Mouse (Mus musculus): ENCODE data around the gene Kctd6. TPM values are rescaled to one million over a fixed set of nuclear protein-coding genes. Genes with fewer than 3 reads are reported as not detected.
"Not testable (repeated sequence)": the region's sequence is repeated elsewhere in the genome, so short reads cannot be mapped to it uniquely, and the experiment has no call there.

Kctd6 gene
- total RNA-seq (2014; rRNA removed) (15.2 and 21.1 TPM in 2 replicates), polyA plus RNA-seq (2015; fragmentation: Nextera tagmentation; extraction: Ambion mirVana) (41.8 and 42.2 TPM in 2 replicates)

DNA sequence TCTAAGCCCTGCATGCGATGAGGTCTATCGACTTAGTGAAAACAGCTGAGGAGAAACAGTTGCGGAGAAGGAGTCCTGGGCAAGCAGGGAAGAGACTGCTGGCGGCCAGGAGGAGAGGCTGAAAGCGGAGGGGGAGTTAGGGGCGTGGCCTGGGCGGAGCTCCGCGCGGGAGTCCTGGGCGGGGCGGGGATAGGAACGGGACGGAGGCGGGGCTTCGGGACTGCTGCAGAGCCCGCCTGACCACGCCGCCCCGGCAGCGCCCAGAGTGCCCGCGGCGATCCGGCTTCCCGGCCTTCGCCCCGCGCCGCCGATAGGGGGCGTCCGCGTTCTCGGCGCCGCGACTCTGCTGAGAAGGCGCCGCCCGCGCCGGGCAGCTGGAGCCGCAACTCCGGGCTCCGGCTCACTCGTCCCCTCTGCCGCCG is at the start of gene Kctd6:
Gene Kctd6, plus strand, starts transcription at position 338 of the 422 bp plus-strand sequence.
- H3K9me3 ChIP-seq (ENCODE audit: low read length) = no peaks in the 10 kb centered on the region
- no peaks in the 10 kb centered on the region for H3K36me3 ChIP-seq (ENCODE audit: insufficient read depth, low read length)
- peak within 1 kb of the TSS; percentile 98 for H3K27ac ChIP-seq
- H3K4me1 ChIP-seq (ENCODE audit: insufficient read depth, low read length) = peaks cover 23% of the 10 kb centered on the region
- peak within 1 kb of the TSS; percentile 93 for H3K9ac ChIP-seq (replicated peaks; ENCODE audit: low read length)
- H3K4me2 ChIP-seq (ENCODE audit: low read depth, low read length) = peak within 1 kb of the TSS; percentile 75
- DNase-seq (ENCODE audit: low spot score) = peak; percentile 97
- ATAC-seq = peak; percentile 97
- peak; percentile 28; the same call in 1 of the 2 replicates for TF ChIP-seq CTCF (IDR thresholded peaks at IDR 0.05; ENCODE audit: low read depth)
- H3K4me3 ChIP-seq (ENCODE audit: low read length) = peak within 1 kb of the TSS; percentile 73
- 0% methylated on average over 13 of the region's 49 CpGs for WGBS
- no peaks in the 10 kb centered on the region for H3K27me3 ChIP-seq (ENCODE audit: insufficient read depth, low read length)

DNA sequence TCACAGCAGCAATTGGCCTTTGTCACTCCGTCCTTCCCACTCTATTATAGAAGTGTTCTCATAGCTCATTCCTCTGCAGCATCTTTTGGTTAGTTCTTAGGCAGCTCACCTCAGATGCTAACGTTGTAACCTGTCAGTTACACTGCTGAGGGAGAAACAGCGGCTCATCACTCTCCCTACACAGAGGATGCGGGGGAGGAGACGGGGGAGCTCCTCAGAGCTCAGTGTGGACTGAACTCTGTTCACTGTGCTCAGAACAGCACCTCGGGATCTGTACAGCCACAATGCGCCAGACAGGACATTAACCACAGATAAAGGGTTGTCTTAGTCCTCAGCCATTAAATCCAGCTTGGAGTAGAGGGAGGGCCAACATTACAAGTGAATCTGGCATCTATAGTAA is 49.5 kb upstream of the Kctd6 start:
- Histone ChIP-seq H3K4me1 (ENCODE audit: insufficient read depth, low read length) (no peaks in the 10 kb centered on the region), H3K4me3 (ENCODE audit: low read length) (no peak overlapping the region), H3K9ac (replicated peaks; ENCODE audit: low read length) (no peak overlapping the region), H3K36me3 (ENCODE audit: insufficient read depth, low read length) (peaks cover 81% of the 10 kb centered on the region), H3K27ac (no peak overlapping the region), H3K9me3 (ENCODE audit: low read length) (no peaks in the 10 kb centered on the region), H3K27me3 (ENCODE audit: insufficient read depth, low read length) (no peaks in the 10 kb centered on the region), H3K4me2 (ENCODE audit: low read depth, low read length) (no peak overlapping the region)
- ATAC-seq (no peak), DNase-seq (ENCODE audit: low spot score) (no peak)
- no peak for TF ChIP-seq CTCF (IDR thresholded peaks at IDR 0.05; ENCODE audit: low read depth)
- WGBS = 85% methylated on average over 7 of the region's 7 CpGs

DNA sequence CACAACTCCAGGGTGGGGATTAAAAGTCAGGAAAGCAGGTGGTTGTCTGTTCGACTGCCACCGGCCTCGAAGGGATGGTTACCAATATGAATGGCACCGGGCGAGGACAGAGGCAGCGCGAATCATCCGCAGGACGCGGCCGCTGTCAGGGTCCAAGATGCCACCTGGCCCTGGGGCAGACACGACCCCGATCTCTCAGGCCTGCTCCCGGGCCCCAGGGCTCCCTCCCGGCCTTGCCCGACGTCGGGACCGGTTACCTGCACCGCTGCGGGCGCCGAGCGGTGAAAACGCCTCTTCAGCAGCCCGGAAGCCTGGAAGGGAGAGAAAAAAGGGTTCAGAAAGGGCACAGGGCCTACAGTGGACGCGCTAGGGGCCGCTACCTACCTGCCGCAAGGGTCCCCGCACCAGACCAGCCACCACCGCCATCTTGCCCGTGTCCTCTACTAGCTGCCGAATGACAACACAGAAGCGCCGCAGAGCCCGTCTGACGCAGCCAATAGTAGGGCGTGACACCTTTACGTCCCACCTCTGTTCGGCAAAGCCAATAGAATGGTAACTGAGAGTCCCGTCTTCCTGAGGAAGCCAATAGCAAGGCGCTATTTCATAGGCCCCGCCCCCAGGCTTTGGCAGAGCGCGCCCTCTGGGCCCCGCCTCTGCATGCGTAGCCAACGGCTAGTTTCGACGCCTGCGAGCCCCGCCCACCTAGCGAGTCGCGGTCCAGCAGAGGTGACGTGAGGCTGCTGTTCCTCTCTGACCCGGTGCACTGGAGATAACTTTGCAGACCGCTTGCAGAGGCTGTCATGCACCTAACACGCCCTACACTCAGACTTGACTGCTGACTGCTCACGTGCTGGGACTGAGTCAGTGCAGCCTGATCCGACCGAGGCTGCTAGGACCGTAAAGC is 41.2 kb upstream of the Kctd6 start, which contains the start of gene Pdhb:
Gene Pdhb, minus strand, starts transcription at position 519 of the 904 bp plus-strand sequence.
- peak; percentile 54 for TF ChIP-seq CTCF (IDR thresholded peaks at IDR 0.05; ENCODE audit: low read depth)
- Histone ChIP-seq H3K9ac (replicated peaks; ENCODE audit: low read length) (peak within 1 kb of the TSS; percentile 94), H3K27me3 (ENCODE audit: insufficient read depth, low read length) (no peaks in the 10 kb centered on the region), H3K4me3 (ENCODE audit: low read length) (peak within 1 kb of the TSS; percentile 97), H3K4me2 (ENCODE audit: low read depth, low read length) (peak within 1 kb of the TSS; percentile 73), H3K27ac (peak within 1 kb of the TSS; percentile 90), H3K36me3 (ENCODE audit: insufficient read depth, low read length) (peaks cover 21% of the 10 kb centered on the region), H3K4me1 (ENCODE audit: insufficient read depth, low read length) (no peaks in the 10 kb centered on the region), H3K9me3 (ENCODE audit: low read length) (no peaks in the 10 kb centered on the region)
- ATAC-seq (peak; percentile 100), DNase-seq (ENCODE audit: low spot score) (peak; percentile 100)
- under 1% methylated on average over 64 of the region's 64 CpGs for WGBS

DNA sequence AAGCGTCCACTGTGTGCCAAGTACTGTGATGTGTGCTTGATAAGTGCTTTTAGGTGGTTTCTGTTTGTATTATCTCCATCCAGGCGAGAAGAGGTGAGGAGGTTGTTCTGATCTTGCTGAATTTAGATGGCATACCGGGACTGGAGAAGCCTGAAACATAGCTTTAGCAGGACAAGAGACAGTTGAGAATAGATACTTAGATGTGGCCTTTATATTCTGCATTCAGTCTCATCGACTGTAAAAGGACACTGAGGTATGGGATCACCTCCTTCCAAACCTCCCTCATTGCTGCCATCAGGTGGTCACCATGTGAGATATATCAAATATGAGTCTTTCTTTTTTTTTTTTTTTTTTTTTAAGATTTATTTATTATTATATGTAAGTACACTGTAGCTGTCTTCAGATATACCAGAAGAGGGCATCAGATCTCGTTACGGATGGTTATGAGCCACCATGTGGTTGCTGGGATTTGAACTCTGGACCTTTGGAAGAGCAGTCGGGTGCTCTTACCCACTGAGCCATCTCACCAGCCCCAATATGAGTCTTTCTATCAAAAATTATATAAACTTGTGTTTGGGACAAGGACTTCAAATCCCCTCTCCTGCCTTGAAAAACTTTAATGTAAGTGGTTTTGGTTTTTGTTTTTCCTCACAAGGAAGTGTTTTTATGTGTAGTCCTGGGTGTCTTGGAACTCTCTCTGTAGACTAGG is 40.2 kb upstream of the Kctd6 start:
- H3K4me3 ChIP-seq (ENCODE audit: low read length) = peak overlapping the region; percentile 97
- peak; percentile 41 for TF ChIP-seq CTCF (IDR thresholded peaks at IDR 0.05; ENCODE audit: low read depth)
- peak overlapping the region; percentile 73 for H3K4me2 ChIP-seq (ENCODE audit: low read depth, low read length)
- H3K9ac ChIP-seq (replicated peaks; ENCODE audit: low read length) = peak overlapping the region; percentile 33
- ATAC-seq = 0 out of 2 replicates have a peak, but pooled peaks have one; percentile 1
- H3K4me1 ChIP-seq (ENCODE audit: insufficient read depth, low read length); H3K9me3 ChIP-seq (ENCODE audit: low read length); H3K27me3 ChIP-seq (ENCODE audit: insufficient read depth, low read length): not testable (repeated sequence)
- H3K27ac ChIP-seq = peak overlapping the region; percentile 76
- DNase-seq (ENCODE audit: low spot score) = peak; percentile 68
- H3K36me3 ChIP-seq (ENCODE audit: insufficient read depth, low read length) = peaks cover 13% of the 10 kb centered on the region
- WGBS = 21% methylated on average over 5 of the region's 7 CpGs

DNA sequence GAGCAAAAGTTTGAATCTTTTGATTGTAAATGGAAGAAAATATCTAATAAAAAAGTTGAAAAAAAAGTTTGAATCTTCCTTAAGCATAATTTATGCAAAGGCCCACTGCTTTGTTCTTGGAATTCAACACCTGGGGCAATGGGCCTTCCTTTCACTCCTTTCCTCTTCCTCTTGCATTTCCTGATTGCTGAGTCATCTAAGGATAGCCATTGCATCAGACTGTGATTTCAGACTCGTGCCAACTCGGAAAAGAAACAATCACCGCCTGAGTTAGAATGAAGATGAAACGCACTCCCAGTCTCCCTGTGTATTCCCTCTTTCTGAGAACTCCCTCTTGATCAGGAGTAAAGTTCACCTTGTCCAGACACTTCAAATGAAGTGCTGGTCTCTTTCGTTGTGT is 39.3 kb upstream of the Kctd6 start:
- H3K9ac ChIP-seq (replicated peaks; ENCODE audit: low read length) = no peak overlapping the region
- no peaks in the 10 kb centered on the region for H3K4me1 ChIP-seq (ENCODE audit: insufficient read depth, low read length)
- H3K9me3 ChIP-seq (ENCODE audit: low read length) = no peaks in the 10 kb centered on the region
- H3K4me3 ChIP-seq (ENCODE audit: low read length) = no peak overlapping the region
- H3K27ac ChIP-seq = no peak overlapping the region
- ATAC-seq = no peak
- no peak for TF ChIP-seq CTCF (IDR thresholded peaks at IDR 0.05; ENCODE audit: low read depth)
- H3K27me3 ChIP-seq (ENCODE audit: insufficient read depth, low read length) = no peaks in the 10 kb centered on the region
- H3K36me3 ChIP-seq (ENCODE audit: insufficient read depth, low read length) = peaks cover 4% of the 10 kb centered on the region; the same call in 1 of the 2 replicates
- 86% methylated on average over 5 of the region's 5 CpGs for WGBS
- no peak overlapping the region for H3K4me2 ChIP-seq (ENCODE audit: low read depth, low read length)
- DNase-seq (ENCODE audit: low spot score) = no peak

GRCm38 (mm10) chr14:8176251-8176650 is 37.7 kb upstream of the Kctd6 start:
- Histone ChIP-seq H3K4me1 (ENCODE audit: insufficient read depth, low read length) (no peaks in the 10 kb centered on the region), H3K9ac (replicated peaks; ENCODE audit: low read length) (no peak overlapping the region), H3K4me2 (ENCODE audit: low read depth, low read length) (no peak overlapping the region), H3K36me3 (ENCODE audit: insufficient read depth, low read length) (no peaks in the 10 kb centered on the region), H3K4me3 (ENCODE audit: low read length) (no peak overlapping the region), H3K27ac (no peak overlapping the region), H3K9me3 (ENCODE audit: low read length) (no peaks in the 10 kb centered on the region), H3K27me3 (ENCODE audit: insufficient read depth, low read length) (no peaks in the 10 kb centered on the region)
- 53% methylated on average over 5 of the region's 5 CpGs for WGBS
- no peak for ATAC-seq
- no peak for DNase-seq (ENCODE audit: low spot score)
- no peak for TF ChIP-seq CTCF (IDR thresholded peaks at IDR 0.05; ENCODE audit: low read depth)

Measured in hindbrain, postnatal 0 days (tissue).